Mouse (Mus musculus) megakaryocyte, embryonic 14.5 days (primary cell): ENCODE measurements around the gene Afap1l2.

Experiments used
- FLI1 ChIP-seq: IDR thresholded peaks from 2 replicates; pipeline ENCODE4 v1.6.1; 2012; ENCODE audit warnings: low read length, inconsistent platforms, mixed read lengths
- GATA1 ChIP-seq: IDR thresholded peaks from 3 replicates; pipeline ENCODE4 v1.6.1; 2012; ENCODE audit warnings: mixed read lengths, low read length, inconsistent platforms, borderline replicate concordance

GRCm38 (mm10) chr19:57029461-57029860, 21.4 kb upstream of the Afap1l2 start:
- TF ChIP-seq GATA1: no peak
- no peak for TF ChIP-seq FLI1
